18 mouse cellular contexts compared by ENCODE assay signal in the genomic region with DNA sequence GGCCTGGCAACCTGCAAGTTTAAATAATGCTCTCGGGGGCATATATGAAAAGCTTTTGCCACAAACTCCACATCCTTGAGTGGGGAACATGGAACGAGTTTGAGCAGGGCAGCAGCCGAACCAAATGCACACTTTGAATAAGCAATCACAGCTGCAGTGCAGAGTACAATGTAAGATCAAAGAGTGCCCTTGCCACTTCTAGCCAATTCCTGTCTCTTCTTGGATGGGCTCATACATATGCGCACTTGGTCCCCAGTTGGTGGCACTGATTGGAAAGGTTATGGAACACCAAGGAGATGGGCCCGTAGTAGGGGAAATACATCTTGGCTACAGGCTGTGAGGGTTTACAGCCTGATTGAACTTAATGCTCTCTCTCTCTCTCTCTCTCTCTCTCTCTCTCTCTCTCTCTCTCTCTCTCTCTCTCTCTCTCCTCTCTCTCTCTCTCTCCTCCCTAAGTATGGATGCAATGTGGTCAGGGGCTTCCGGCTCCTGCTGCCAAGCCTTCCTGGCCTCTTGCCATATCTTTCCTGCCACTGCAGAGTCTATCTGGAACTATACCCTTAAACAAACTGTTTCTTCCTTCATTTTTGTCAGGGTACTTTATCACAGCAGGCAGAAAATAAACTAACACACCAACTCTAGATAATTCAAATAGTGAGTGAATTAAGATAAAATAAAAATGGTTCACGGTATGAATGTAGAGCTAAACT.
DNase-seq lines count a peak whose midpoint lies in the region; ATAC-seq lines count a peak whose summit lies in the region.
"Had no signal": no experiment of that assay in that cellular context is flagged by ENCODE, and none has a peak within 500 bp of the region (broad histone marks: within the 10 kb centered on the region; RNA-seq: fewer than 3 reads in every experiment).

No protein-coding gene starts in this region.

- no peaks in the 10 kb centered on the region for H3K9me3 ChIP-seq in embryonic facial prominence, embryonic 14.5 days (ENCODE audit: control insufficient read depth, low read length)
- no peaks in the 10 kb centered on the region for H3K9me3 ChIP-seq in embryonic facial prominence, embryonic 10.5 days
- H3K9me3 ChIP-seq in forebrain, embryonic 16.5 days (ENCODE audit: control insufficient read depth, low read length) = no peaks in the 10 kb centered on the region
- H3K9me3 ChIP-seq: embryonic facial prominence, embryonic 13.5 days; forebrain, embryonic 10.5 days; hindbrain, embryonic 13.5 days; liver, embryonic 13.5 days; megakaryocyte, embryonic 14.5 days had no signal

- 64% methylated on average over 7 of the region's 7 CpGs for WGBS in embryonic facial prominence, embryonic 14.5 days
- 88% methylated on average over 7 of the region's 7 CpGs for WGBS in embryonic facial prominence, embryonic 10.5 days
- 61% methylated on average over 7 of the region's 7 CpGs for WGBS in forebrain, embryonic 16.5 days

- intact Hi-C loops in left cerebral cortex, postnatal 4 days (cut with DNase I) = no loop called here
- intact Hi-C loops in left cerebral cortex, postnatal 36 days (cut with DNase I) = no loop called here

- H3K4me2 ChIP-seq in embryonic facial prominence, embryonic 14.5 days (ENCODE audit: low read depth, low read length) = no peak overlapping the region
- no peak overlapping the region for H3K4me2 ChIP-seq in forebrain, embryonic 16.5 days (ENCODE audit: low read length)
- H3K4me2 ChIP-seq: embryonic facial prominence, embryonic 13.5 days; hindbrain, embryonic 13.5 days; liver, embryonic 13.5 days had no signal

- H3K36me3 ChIP-seq in embryonic facial prominence, embryonic 14.5 days (ENCODE audit: control insufficient read depth, insufficient read depth, low read length) = no peaks in the 10 kb centered on the region
- no peaks in the 10 kb centered on the region for H3K36me3 ChIP-seq in embryonic facial prominence, embryonic 10.5 days (replicated peaks)
- H3K36me3 ChIP-seq in forebrain, embryonic 16.5 days (ENCODE audit: control insufficient read depth, insufficient read depth) = no peaks in the 10 kb centered on the region
- H3K36me3 ChIP-seq: embryonic facial prominence, embryonic 13.5 days; forebrain, embryonic 10.5 days; hindbrain, embryonic 13.5 days; liver, embryonic 13.5 days had no signal

- H3K4me3 ChIP-seq in embryonic facial prominence, embryonic 14.5 days (ENCODE audit: low read depth, low read length) = no peak overlapping the region
- no peak overlapping the region for H3K4me3 ChIP-seq in embryonic facial prominence, embryonic 10.5 days
- no peak overlapping the region for H3K4me3 ChIP-seq in forebrain, embryonic 16.5 days (replicated peaks; ENCODE audit: low read length)
- H3K4me3 ChIP-seq: embryonic facial prominence, embryonic 13.5 days; forebrain, embryonic 10.5 days; hindbrain, embryonic 13.5 days; liver, embryonic 13.5 days; megakaryocyte, embryonic 14.5 days had no signal

- no peak overlapping the region for H3K27ac ChIP-seq in embryonic facial prominence, embryonic 14.5 days (replicated peaks; ENCODE audit: low read depth, low read length)
- H3K27ac ChIP-seq in embryonic facial prominence, embryonic 10.5 days (replicated peaks) = no peak overlapping the region
- H3K27ac ChIP-seq in forebrain, embryonic 16.5 days (ENCODE audit: low read length) = no peak overlapping the region
- H3K27ac ChIP-seq: embryonic facial prominence, embryonic 13.5 days; forebrain, embryonic 10.5 days; hindbrain, embryonic 13.5 days; liver, embryonic 13.5 days had no signal

- no peak overlapping the region for H3K9ac ChIP-seq in embryonic facial prominence, embryonic 14.5 days (ENCODE audit: low read depth, low read length)
- H3K9ac ChIP-seq in forebrain, embryonic 16.5 days (replicated peaks; ENCODE audit: low read depth, low read length) = no peak overlapping the region
- H3K9ac ChIP-seq: embryonic facial prominence, embryonic 13.5 days; hindbrain, embryonic 13.5 days; liver, embryonic 13.5 days had no signal

- H3K4me1 ChIP-seq in embryonic facial prominence, embryonic 14.5 days (ENCODE audit: control insufficient read depth, insufficient read depth, low read length) = no peaks in the 10 kb centered on the region
- no peaks in the 10 kb centered on the region for H3K4me1 ChIP-seq in embryonic facial prominence, embryonic 10.5 days
- no peaks in the 10 kb centered on the region for H3K4me1 ChIP-seq in forebrain, embryonic 16.5 days (replicated peaks; ENCODE audit: control insufficient read depth, insufficient read depth, low read length)
- H3K4me1 ChIP-seq: embryonic facial prominence, embryonic 13.5 days; forebrain, embryonic 10.5 days; hindbrain, embryonic 13.5 days; liver, embryonic 13.5 days had no signal

- peak; percentile 0 for DNase-seq in embryonic facial prominence, embryonic 14.5 days (ENCODE audit: low spot score)
- no peak for DNase-seq in embryonic facial prominence, embryonic 10.5 days (ENCODE audit: low spot score)
- DNase-seq in left cerebral cortex, postnatal 4 days = peak; percentile 11
- DNase-seq in left cerebral cortex, postnatal 36 days (ENCODE audit: low spot score in 2 of 2) = no peak
- DNase-seq in layer of hippocampus, adult 8-10 months (ENCODE audit: low spot score in 2 of 2) = no peak
- DNase-seq: cerebellum, adult 11-12 months; gastrocnemius, postnatal 25 days; liver, embryonic 13.5 days; right cerebral cortex, adult 18-20 months; thymus, adult 2 months had no signal

- H3K27me3 ChIP-seq in embryonic facial prominence, embryonic 14.5 days (replicated peaks; ENCODE audit: control insufficient read depth, insufficient read depth, low read length) = 0 out of 2 replicates have a peak, but pooled peaks cover 6% of the 10 kb centered on the region
- H3K27me3 ChIP-seq in embryonic facial prominence, embryonic 10.5 days (replicated peaks; ENCODE audit: low read depth, poor library complexity, severe bottlenecking) = peaks cover 5% of the 10 kb centered on the region; the same call in 1 of the 2 replicates
- H3K27me3 ChIP-seq in forebrain, embryonic 16.5 days (replicated peaks; ENCODE audit: control insufficient read depth, insufficient read depth, low read length) = no peaks in the 10 kb centered on the region
- H3K27me3 ChIP-seq: hindbrain, embryonic 13.5 days; liver, embryonic 13.5 days had no signal

- no peak for ATAC-seq in embryonic facial prominence, embryonic 14.5 days (ENCODE audit: low read depth)
- peak; percentile 62 for ATAC-seq in common myeloid progenitor, adult 5-6 weeks (replicated peaks; ENCODE audit: low read depth, poor library complexity, severe bottlenecking)
- peak; percentile 50; the same call in 1 of the 2 replicates for ATAC-seq in megakaryocyte progenitor cell, adult 5-6 weeks (replicated peaks; ENCODE audit: poor library complexity)
- ATAC-seq in forebrain, embryonic 16.5 days = no peak
- ATAC-seq: intestine, embryonic 16.5 days had no signal

Comparison
In these comparisons a context has a peak if more than half of its experiments do, and no peak if none do; other contexts are left out.
1. DNase-seq: peak in embryonic facial prominence, embryonic 14.5 days (single experiment) and left cerebral cortex, postnatal 4 days (single experiment); none in embryonic facial prominence, embryonic 10.5 days (single experiment), left cerebral cortex, postnatal 36 days (0 of 2) and layer of hippocampus, adult 8-10 months (0 of 2).
2. ATAC-seq: peak in common myeloid progenitor, adult 5-6 weeks (single experiment) and megakaryocyte progenitor cell, adult 5-6 weeks (single experiment); none in embryonic facial prominence, embryonic 14.5 days (single experiment) and forebrain, embryonic 16.5 days (single experiment).